Mouse (Mus musculus) G1E (cell line): ENCODE measurements around the gene Rdh13. TPM values are rescaled to one million over a fixed set of nuclear protein-coding genes. Genes with fewer than 3 reads are reported as not detected.

Experiments used
- ATAC-seq: 2 replicates; pipeline ENCODE4 v1.8.0; 2016; ENCODE audit warnings: mild to moderate bottlenecking; ENCODE audit not compliant: insufficient number of reproducible peaks, poor library complexity, low FRiP score, severe bottlenecking; ENCODE audit errors: extremely low read depth
- DNase-seq: peaks from one replicate; pipeline ENCODE4 v3.0.0; 2012; ENCODE audit warnings: low spot score
- H3K27me3 ChIP-seq: 2 replicates; pipeline ENCODE4 v1.6.1; 2012; ENCODE audit warnings: mild to moderate bottlenecking, low read length, inconsistent platforms; ENCODE audit not compliant: insufficient read depth
- H3K36me3 ChIP-seq: replicated peaks from 2 replicates; pipeline ENCODE3; 2012; ENCODE audit warnings: mild to moderate bottlenecking, inconsistent platforms
- H3K4me1 ChIP-seq: 2 replicates; pipeline ENCODE4 v1.6.1; 2012; ENCODE audit warnings: low read depth, low read length, inconsistent platforms, mixed read lengths; ENCODE audit not compliant: insufficient read depth
- H3K4me3 ChIP-seq: 2 replicates; pipeline ENCODE4 v1.5.1; 2012; ENCODE audit warnings: low read depth, mild to moderate bottlenecking, inconsistent platforms, low read length, moderate library complexity, mixed read lengths
- H3K9me3 ChIP-seq: replicated peaks from 2 replicates; pipeline ENCODE4 v1.6.1; 2012; ENCODE audit warnings: inconsistent platforms
- CTCF ChIP-seq: IDR thresholded peaks from 2 replicates; pipeline ENCODE4 v1.5.1; 2012; ENCODE audit warnings: low read depth, low read length, inconsistent platforms, mixed read lengths
- GATA1 ChIP-seq: IDR thresholded peaks from 2 replicates; pipeline ENCODE4 v1.6.1; 2012; ENCODE audit warnings: borderline replicate concordance, low read length, inconsistent platforms, mixed read lengths
- GATA2 ChIP-seq: IDR thresholded peaks from 2 replicates; pipeline ENCODE4 v1.6.1; 2012; ENCODE audit warnings: low read depth, low read length, inconsistent platforms, borderline replicate concordance
- POLR2AphosphoS5 ChIP-seq: IDR thresholded peaks from 2 replicates; pipeline ENCODE4 v1.6.1; 2012; ENCODE audit warnings: low read depth, low read length, inconsistent platforms; ENCODE audit not compliant: insufficient replicate concordance
- TAL1 ChIP-seq: conservative IDR thresholded peaks from 2 replicates; pipeline ENCODE4 v1.6.1; 2012; ENCODE audit warnings: low read depth, low read length, inconsistent platforms, mixed read lengths
- polyA plus RNA-seq: library from polyadenylated mRNA; stranded (reverse); fragments of >175 nt; gene quantifications from 2 replicates; pipeline ENCODE4 v1.2.3, GENCODE M21; 2012
- total RNA-seq, 2 experiments: library from RNA; stranded (forward) in 1 of 2; stranded (reverse) in 1 of 2; fragments of 200-1000 nt in 1 of 2; fragments of >200 nt in 1 of 2; fragmentation: Nextera tagmentation in 1 of 2; gene quantifications; 2 replicates each; pipeline ENCODE4 v1.2.3; 2014 to 2017

Gene Rdh13
- total and polyA plus RNA-seq, 3 experiments: 5.4 to 14.3 (median 12.3) TPM

DNA sequence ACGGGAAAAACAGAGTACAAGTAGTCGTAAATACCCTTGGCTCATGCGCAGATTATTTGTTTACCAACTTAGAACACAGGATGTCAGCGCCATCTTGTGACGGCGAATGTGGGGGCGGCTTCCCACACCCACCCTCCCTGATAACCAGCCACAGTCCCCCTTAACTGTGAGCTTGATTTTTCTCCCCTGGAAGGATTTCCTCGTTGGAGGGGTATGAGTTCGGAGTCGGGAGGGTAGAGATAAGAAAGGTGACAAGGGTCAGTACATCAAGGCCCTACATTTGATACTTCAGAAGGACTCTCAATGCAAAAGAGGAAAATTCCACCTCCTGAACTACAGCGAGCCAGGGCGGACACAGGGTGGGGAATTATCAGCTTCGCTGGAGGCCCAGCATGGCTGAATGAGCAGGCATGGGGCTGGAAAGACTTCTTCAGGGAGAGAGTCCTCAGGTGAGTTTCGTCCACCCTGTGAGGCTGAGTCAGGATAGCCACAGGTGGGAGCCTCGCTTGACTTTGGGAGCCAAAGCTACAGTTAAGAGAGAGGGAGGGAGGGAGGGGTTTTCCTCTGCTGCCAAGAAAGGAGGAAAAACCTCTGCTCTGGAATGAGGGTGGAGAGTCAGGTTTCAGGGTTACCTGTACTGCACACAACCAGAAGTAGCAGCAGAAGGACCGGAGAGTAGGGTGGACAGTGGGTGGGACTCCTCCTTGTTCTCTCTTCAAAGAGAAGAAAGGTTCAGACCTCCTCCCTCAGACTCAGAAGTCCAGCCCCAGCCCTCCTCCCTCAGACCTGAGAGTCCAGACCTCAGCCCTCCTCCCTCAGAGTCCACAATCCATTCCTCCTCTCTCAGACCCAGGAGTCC is 15.4 kb upstream of the Rdh13 start, which contains the start of gene Eps8l1:
Eps8l1 (plus strand) TSS at position 99 of the 859 bp plus-strand sequence.
- TF ChIP-seq TAL1 (no peak), GATA1 (no peak), CTCF (no peak), GATA2 (no peak), POLR2AphosphoS5 (no peak)

DNA sequence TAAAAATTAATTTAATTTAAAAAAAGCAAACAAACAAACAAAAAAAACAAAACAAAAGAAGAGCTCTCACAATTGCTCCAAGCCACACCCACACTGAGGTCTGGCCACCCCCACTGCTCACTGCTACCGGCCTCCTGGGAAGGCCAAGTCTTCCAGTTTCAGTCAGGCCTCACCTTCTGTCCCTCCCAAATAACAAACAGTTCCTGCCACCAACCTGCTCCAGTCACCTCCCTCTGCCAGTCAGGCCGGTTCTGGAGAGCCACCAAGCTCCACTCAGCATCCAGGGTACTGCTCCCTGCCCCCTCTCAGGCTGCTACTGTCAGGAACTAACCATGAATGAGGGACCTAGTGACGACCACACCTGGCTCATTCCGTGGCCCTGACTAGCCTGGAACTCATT is 7.2 kb upstream of the Rdh13 start:
- no peaks in the 10 kb centered on the region for H3K36me3 ChIP-seq
- H3K27me3 ChIP-seq: peaks cover 22% of the 10 kb centered on the region
- DNase-seq (no peak), ATAC-seq (no peak)
- H3K4me1 ChIP-seq: peaks cover 8% of the 10 kb centered on the region
- H3K9me3 ChIP-seq: no peaks in the 10 kb centered on the region
- TF ChIP-seq GATA2 (no peak), POLR2AphosphoS5 (no peak), TAL1 (no peak), GATA1 (no peak), CTCF (no peak)
- H3K4me3 ChIP-seq: no peak overlapping the region

More for the DNA sequence above, 15.4 kb upstream of the Rdh13 start, which contains the start of gene Eps8l1:
- no peaks in the 10 kb centered on the region for H3K36me3 ChIP-seq
- DNase-seq (no peak), ATAC-seq (no peak)
- no peaks in the 10 kb centered on the region for H3K9me3 ChIP-seq
- H3K27me3 ChIP-seq: peaks cover 13% of the 10 kb centered on the region
- peaks cover 5% of the 10 kb centered on the region for H3K4me1 ChIP-seq
- no peak within 1 kb of the TSS for H3K4me3 ChIP-seq

DNA sequence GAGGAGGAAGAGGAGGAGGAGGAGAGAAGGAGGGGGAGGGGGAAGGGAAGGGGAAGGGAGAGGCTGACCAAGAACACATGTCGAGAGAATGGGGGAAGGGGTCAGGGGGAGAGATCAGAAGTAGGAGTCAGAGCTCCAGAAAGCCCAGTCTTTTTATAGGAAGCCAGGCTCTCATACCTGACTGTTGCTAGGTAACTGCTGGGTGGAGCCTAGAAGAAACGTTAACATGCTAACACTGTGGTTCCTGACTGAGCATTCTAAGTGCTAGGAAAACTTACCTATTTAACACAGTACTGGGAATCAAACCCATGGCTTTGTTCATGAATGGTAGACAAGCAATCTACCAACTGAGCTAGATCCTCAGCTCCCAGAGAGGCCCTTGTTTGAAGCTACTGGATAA is 3.8 kb upstream of the Rdh13 start:
- H3K4me1 ChIP-seq: peaks cover 21% of the 10 kb centered on the region
- peaks cover 5% of the 10 kb centered on the region for H3K36me3 ChIP-seq
- ATAC-seq: no peak
- DNase-seq: no peak
- TF ChIP-seq TAL1 (no peak), CTCF (no peak), GATA1 (no peak), GATA2 (no peak), POLR2AphosphoS5 (no peak)
- H3K27me3 ChIP-seq: peaks cover 22% of the 10 kb centered on the region
- H3K4me3 ChIP-seq: no peak overlapping the region
- H3K9me3 ChIP-seq: no peaks in the 10 kb centered on the region

GRCm38 (mm10) chr7:4448439-4448838 is 3.0 kb upstream of the Rdh13 start:
- Histone ChIP-seq H3K4me1 (peaks cover 27% of the 10 kb centered on the region), H3K36me3 (peaks cover 12% of the 10 kb centered on the region), H3K27me3 (peaks cover 17% of the 10 kb centered on the region), H3K4me3 (no peak overlapping the region), H3K9me3 (no peaks in the 10 kb centered on the region)
- no peak for DNase-seq
- ATAC-seq: no peak
- TF ChIP-seq GATA1 (no peak), POLR2AphosphoS5 (no peak), TAL1 (no peak), CTCF (no peak), GATA2 (no peak)

GRCm38 (mm10) chr7:4447138-4447537 is 1.7 kb upstream of the Rdh13 start:
- TF ChIP-seq GATA2 (no peak), GATA1 (no peak), TAL1 (no peak), CTCF (no peak), POLR2AphosphoS5 (no peak)
- Histone ChIP-seq H3K36me3 (peaks cover 25% of the 10 kb centered on the region), H3K4me3 (no peak overlapping the region), H3K9me3 (no peaks in the 10 kb centered on the region), H3K4me1 (peaks cover 25% of the 10 kb centered on the region), H3K27me3 (peaks cover 10% of the 10 kb centered on the region)
- ATAC-seq (no peak), DNase-seq (no peak)

- TF ChIP-seq TAL1: no peak
These were observed 4.9 kb downstream of the Rdh13 start for GRCm38 (mm10) chr7:4440549-4440948.

GRCm38 (mm10) chr7:4437721-4438120 is 7.7 kb downstream of the Rdh13 start:
- H3K9me3 ChIP-seq: no peaks in the 10 kb centered on the region
- peaks cover 94% of the 10 kb centered on the region for H3K36me3 ChIP-seq
- DNase-seq (no peak), ATAC-seq (no peak)
- no peak overlapping the region for H3K4me3 ChIP-seq
- H3K4me1 ChIP-seq: peaks cover 6% of the 10 kb centered on the region; the same call in 1 of the 2 replicates
- H3K27me3 ChIP-seq: no peaks in the 10 kb centered on the region
- TF ChIP-seq CTCF: no peak
- no peak for TF ChIP-seq GATA2
- TF ChIP-seq POLR2AphosphoS5: no peak
- no peak for TF ChIP-seq GATA1
- no peak for TF ChIP-seq TAL1

More at GRCm38 (mm10) chr7:4440549-4440948, 4.9 kb downstream of the Rdh13 start:
- Histone ChIP-seq H3K36me3 (peaks cover 85% of the 10 kb centered on the region), H3K4me3 (no peak overlapping the region), H3K9me3 (no peaks in the 10 kb centered on the region), H3K4me1 (peaks cover 26% of the 10 kb centered on the region), H3K27me3 (no peaks in the 10 kb centered on the region)
- DNase-seq: no peak
- no peak for ATAC-seq
